Mouse (Mus musculus) C2C12 (cell line): ENCODE data around the gene Ercc4.

Source experiments
- CEBPB ChIP-seq: IDR thresholded peaks from one replicate; pipeline ENCODE4 v1.6.1; 2011; ENCODE audit warnings: low read depth, mild to moderate bottlenecking, control low read depth, moderate library complexity
- CTCF ChIP-seq: IDR thresholded peaks from one replicate; pipeline ENCODE4 v1.5.1; 2011; ENCODE audit not compliant: control insufficient read depth, insufficient read depth, insufficient read length
- FOSL1 ChIP-seq: IDR thresholded peaks from one replicate; pipeline ENCODE4 v1.8.0; 2011; ENCODE audit warnings: mild to moderate bottlenecking, low read length; ENCODE audit not compliant: poor library complexity, insufficient read depth, severe bottlenecking
- MAX ChIP-seq: IDR thresholded peaks from one replicate; pipeline ENCODE4 v1.6.1; 2011; ENCODE audit warnings: mild to moderate bottlenecking, control low read depth
- MYOD1 ChIP-seq: IDR thresholded peaks from one replicate; pipeline ENCODE4 v1.6.1; 2011; ENCODE audit warnings: low read depth; ENCODE audit not compliant: control insufficient read depth, insufficient read length
- MYOG ChIP-seq: IDR thresholded peaks from one replicate; pipeline ENCODE4 v1.6.1; 2011; ENCODE audit not compliant: control insufficient read depth, insufficient read length; ENCODE audit errors: extremely low read depth
- USF1 ChIP-seq: IDR thresholded peaks from one replicate; pipeline ENCODE4 v1.6.1; 2011; ENCODE audit warnings: low read depth, mild to moderate bottlenecking, control low read depth, moderate library complexity

- TF ChIP-seq MAX (peak; percentile 79), CTCF (peak; percentile 97), MYOD1 (no peak), CEBPB (peak; percentile 45), USF1 (no peak), MYOG (no peak), FOSL1 (peak; percentile 72)
Observed at GRCm38 (mm10) chr16:13159927-13160644, 50.6 kb downstream of the Ercc4 start.
